Mouse (Mus musculus) heart, embryonic 13.5 days (tissue): ENCODE measurements around the gene Dnah2. TPM values are rescaled to one million over a fixed set of nuclear protein-coding genes. Genes with fewer than 3 reads are reported as not detected.

Experiments
- ATAC-seq: fragments of 200-750 bp; cut with Nextera tagmentation; 2 replicates; pipeline ENCODE4 v1.8.0; 2017; ENCODE audit warnings: moderate TSS enrichment; ENCODE audit not compliant: insufficient number of reproducible peaks, low FRiP score, low TSS enrichment; ENCODE audit errors: extremely low read depth
- H3K27ac ChIP-seq: fragments of 300-500 bp; sonication (generic); replicated peaks from 2 replicates; pipeline ENCODE4 v1.5.1; 2015; ENCODE audit warnings: moderate library complexity, mild to moderate bottlenecking, inconsistent platforms
- H3K27me3 ChIP-seq: fragments of 300-500 bp; sonication (generic); replicated peaks from 2 replicates; pipeline ENCODE4 v1.6.1; 2015; ENCODE audit warnings: mild to moderate bottlenecking, inconsistent platforms
- H3K36me3 ChIP-seq: fragments of 300-500 bp; sonication (generic); 2 replicates; pipeline ENCODE4 v1.6.1; 2015; ENCODE audit warnings: mild to moderate bottlenecking, inconsistent platforms
- H3K4me1 ChIP-seq: fragments of 300-500 bp; sonication (generic); 2 replicates; pipeline ENCODE4 v1.6.1; 2015; ENCODE audit warnings: inconsistent platforms
- H3K4me2 ChIP-seq: fragments of 300-500 bp; sonication (generic); 2 replicates; pipeline ENCODE4 v1.6.1; 2015; ENCODE audit warnings: inconsistent platforms, mild to moderate bottlenecking, moderate library complexity
- H3K4me3 ChIP-seq: fragments of 300-500 bp; sonication (generic); 2 replicates; pipeline ENCODE4 v1.5.1; 2015; ENCODE audit warnings: moderate library complexity, mild to moderate bottlenecking, inconsistent platforms
- H3K9ac ChIP-seq: fragments of 300-500 bp; sonication (generic); 2 replicates; pipeline ENCODE4 v1.6.1; 2015; ENCODE audit warnings: inconsistent platforms, mild to moderate bottlenecking, moderate library complexity
- H3K9me3 ChIP-seq: fragments of 300-500 bp; sonication (generic); 2 replicates; pipeline ENCODE4 v1.6.1; 2016; ENCODE audit warnings: inconsistent platforms
- WGBS: fragments of 180-500 bp; shearing (Covaris S2); methylation state at CpG from one replicate; pipeline ENCODE4 v1.1.7; 2015; ENCODE audit warnings: mixed read lengths; 5-methylcytosine and 5-hydroxymethylcytosine counted together
- polyA plus RNA-seq: library from polyadenylated mRNA; unstranded; fragments of >200 nt; fragmentation: Nextera tagmentation; extraction: Ambion mirVana; gene quantifications from 2 replicates; pipeline ENCODE4 v1.2.1, GENCODE M21; 2015

The Dnah2 gene
- polyA plus RNA-seq, 1 experiment from 2014 or later: 0.07 TPM

- peaks cover 52% of the 10 kb centered on the region for H3K4me1 ChIP-seq
- WGBS: under 1% methylated on average over 41 of the region's 41 CpGs
Observed at GRCm38 (mm10) chr11:69410310-69411072, 138.4 kb downstream of the Dnah2 start.

GRCm38 (mm10) chr11:69410045-69410309, 138.9 kb downstream of the Dnah2 start:
- peak overlapping the region; percentile 99 for H3K27ac ChIP-seq
- peaks cover 43% of the 10 kb centered on the region for H3K36me3 ChIP-seq
- H3K4me3 ChIP-seq: peak overlapping the region; percentile 70
- H3K9ac ChIP-seq: peak overlapping the region; percentile 98
- peak overlapping the region; percentile 99 for H3K4me2 ChIP-seq
- H3K27me3 ChIP-seq: no peaks in the 10 kb centered on the region
- no peak for ATAC-seq
- H3K4me1 ChIP-seq: peaks cover 47% of the 10 kb centered on the region
- WGBS: under 1% methylated on average over 18 of the region's 18 CpGs
- H3K9me3 ChIP-seq: no peaks in the 10 kb centered on the region

More at GRCm38 (mm10) chr11:69410310-69411072, 138.4 kb downstream of the Dnah2 start:
- Histone ChIP-seq H3K27ac (peak overlapping the region; percentile 99), H3K36me3 (peaks cover 38% of the 10 kb centered on the region), H3K4me2 (peak overlapping the region; percentile 99), H3K9ac (peak overlapping the region; percentile 98), H3K27me3 (no peaks in the 10 kb centered on the region), H3K4me3 (peak overlapping the region; percentile 70), H3K9me3 (no peaks in the 10 kb centered on the region)
- no peak; the same call in 1 of the 2 replicates for ATAC-seq

GRCm38 (mm10) chr11:69409378-69410044, 139.4 kb downstream of the Dnah2 start:
- Histone ChIP-seq H3K4me3 (peak overlapping the region; percentile 70), H3K27ac (peak overlapping the region; percentile 99), H3K36me3 (peaks cover 48% of the 10 kb centered on the region), H3K4me1 (peaks cover 42% of the 10 kb centered on the region), H3K9me3 (no peaks in the 10 kb centered on the region), H3K9ac (peak overlapping the region; percentile 98), H3K27me3 (no peaks in the 10 kb centered on the region), H3K4me2 (peak overlapping the region; percentile 99)
- WGBS: under 1% methylated on average over 44 of the region's 46 CpGs
- 0 out of 2 replicates have a peak, but pooled peaks have one; percentile 9 for ATAC-seq

GRCm38 (mm10) chr11:69408541-69409377, 140.2 kb downstream of the Dnah2 start:
- peak overlapping the region; percentile 70 for H3K4me3 ChIP-seq
- no peaks in the 10 kb centered on the region for H3K27me3 ChIP-seq
- peak overlapping the region; percentile 99 for H3K27ac ChIP-seq
- WGBS: under 1% methylated on average over 33 of the region's 33 CpGs
- H3K9me3 ChIP-seq: no peaks in the 10 kb centered on the region
- peak overlapping the region; percentile 99 for H3K4me2 ChIP-seq
- H3K36me3 ChIP-seq: peaks cover 56% of the 10 kb centered on the region
- peak; percentile 48; the same call in 1 of the 2 replicates for ATAC-seq
- H3K9ac ChIP-seq: peak overlapping the region; percentile 98
- peaks cover 34% of the 10 kb centered on the region for H3K4me1 ChIP-seq

- Histone ChIP-seq H3K9me3 (no peaks in the 10 kb centered on the region), H3K4me1 (peaks cover 24% of the 10 kb centered on the region), H3K9ac (peak overlapping the region; percentile 98), H3K4me3 (peak overlapping the region; percentile 70; the same call in 1 of the 2 replicates), H3K36me3 (peaks cover 58% of the 10 kb centered on the region), H3K27me3 (no peaks in the 10 kb centered on the region), H3K4me2 (peak overlapping the region; percentile 99), H3K27ac (no peak overlapping the region)
- WGBS: 85% methylated on average over 4 of the region's 4 CpGs
- ATAC-seq: no peak
Observed at GRCm38 (mm10) chr11:69407724-69408004, 141.2 kb downstream of the Dnah2 start.

GRCm38 (mm10) chr11:69406867-69407723, 141.8 kb downstream of the Dnah2 start:
- Histone ChIP-seq H3K4me3 (no peak overlapping the region), H3K9ac (peak overlapping the region; percentile 47), H3K27me3 (no peaks in the 10 kb centered on the region), H3K27ac (no peak overlapping the region), H3K4me2 (peak overlapping the region; percentile 99; the same call in 1 of the 2 replicates), H3K9me3 (no peaks in the 10 kb centered on the region), H3K4me1 (peaks cover 18% of the 10 kb centered on the region), H3K36me3 (peaks cover 61% of the 10 kb centered on the region)
- no peak for ATAC-seq
- 89% methylated on average over 16 of the region's 16 CpGs for WGBS

GRCm38 (mm10) chr11:69406282-69406681, 142.6 kb downstream of the Dnah2 start:
- WGBS: 87% methylated on average over 19 of the region's 19 CpGs
- no peak overlapping the region for H3K4me2 ChIP-seq
- ATAC-seq: no peak
- peaks cover 17% of the 10 kb centered on the region for H3K4me1 ChIP-seq
- no peaks in the 10 kb centered on the region for H3K9me3 ChIP-seq
- no peak overlapping the region for H3K9ac ChIP-seq
- H3K27me3 ChIP-seq: no peaks in the 10 kb centered on the region
- no peak overlapping the region for H3K27ac ChIP-seq
- no peak overlapping the region for H3K4me3 ChIP-seq
- peaks cover 69% of the 10 kb centered on the region for H3K36me3 ChIP-seq

- 85% methylated on average over 24 of the region's 24 CpGs for WGBS
- peaks cover 76% of the 10 kb centered on the region for H3K36me3 ChIP-seq
- no peak overlapping the region for H3K4me2 ChIP-seq
- H3K27me3 ChIP-seq: no peaks in the 10 kb centered on the region
- no peak overlapping the region for H3K9ac ChIP-seq
- no peak for ATAC-seq
- no peaks in the 10 kb centered on the region for H3K9me3 ChIP-seq
- H3K4me1 ChIP-seq: peaks cover 24% of the 10 kb centered on the region
- H3K4me3 ChIP-seq: no peak overlapping the region
- no peak overlapping the region for H3K27ac ChIP-seq
Observed at GRCm38 (mm10) chr11:69405397-69406200, 143.3 kb downstream of the Dnah2 start.

- ATAC-seq: no peak
- no peak overlapping the region for H3K27ac ChIP-seq
- 89% methylated on average over 24 of the region's 24 CpGs for WGBS
Observed at GRCm38 (mm10) chr11:69404595-69405396, 144.1 kb downstream of the Dnah2 start.

More at GRCm38 (mm10) chr11:69404595-69405396, 144.1 kb downstream of the Dnah2 start:
- H3K9me3 ChIP-seq: no peaks in the 10 kb centered on the region
- H3K4me1 ChIP-seq: peaks cover 31% of the 10 kb centered on the region
- H3K4me2 ChIP-seq: no peak overlapping the region
- no peak overlapping the region for H3K4me3 ChIP-seq
- no peak overlapping the region for H3K9ac ChIP-seq
- peaks cover 84% of the 10 kb centered on the region for H3K36me3 ChIP-seq
- 0 out of 2 replicates have a peak, but pooled peaks cover 3% of the 10 kb centered on the region for H3K27me3 ChIP-seq
